Mouse (Mus musculus): ENCODE measurements around the gene Igsf11.

The Igsf11 gene

GRCm38 (mm10) chr16:38892371-38892770 is at the start of gene Igsf11:
Gene Igsf11 (plus strand): TSS chr16:38892671.
- DNase-seq, result no peak

- peak; percentile 27 to 42 for DNase-seq
Measured at GRCm38 (mm10) chr16:38858120-38858749, 34.2 kb upstream of the Igsf11 start.

GRCm38 (mm10) chr16:38860548-38860947 is 31.9 kb upstream of the Igsf11 start:
- no peak for DNase-seq

- no peak for DNase-seq
Measured at GRCm38 (mm10) chr16:38864358-38864757, 28.1 kb upstream of the Igsf11 start.

GRCm38 (mm10) chr16:38873231-38873630 is 19.2 kb upstream of the Igsf11 start:
- DNase-seq, result no peak

GRCm38 (mm10) chr16:38874481-38874880 is 18.0 kb upstream of the Igsf11 start:
- no peak for DNase-seq

- DNase-seq, result peak; percentile 64 to 80
Measured at GRCm38 (mm10) chr16:38898816-38899425, 6.5 kb downstream of the Igsf11 start.

GRCm38 (mm10) chr16:38900024-38900423 is 7.6 kb downstream of the Igsf11 start:
- no peak for DNase-seq

GRCm38 (mm10) chr16:38902111-38902778 is 9.8 kb downstream of the Igsf11 start:
- peak; percentile 91 to 95 for DNase-seq

- no peak for DNase-seq
Measured at GRCm38 (mm10) chr16:38903020-38903419, 10.5 kb downstream of the Igsf11 start.

- peak in 1 of 2 experiments; percentile 26 for DNase-seq
Measured at GRCm38 (mm10) chr16:38904202-38904601, 11.7 kb downstream of the Igsf11 start.

GRCm38 (mm10) chr16:38905911-38906310 is 13.4 kb downstream of the Igsf11 start:
- no peak for DNase-seq

GRCm38 (mm10) chr16:38908304-38908703 is 15.8 kb downstream of the Igsf11 start:
- no peak for DNase-seq

GRCm38 (mm10) chr16:38909506-38909905 is 17.0 kb downstream of the Igsf11 start:
- DNase-seq, result peak; percentile 36 to 56

- no peak for DNase-seq
Measured at GRCm38 (mm10) chr16:38910088-38910487, 17.6 kb downstream of the Igsf11 start.

- no peak for DNase-seq
Measured at GRCm38 (mm10) chr16:38915451-38915850, 23.0 kb downstream of the Igsf11 start.

GRCm38 (mm10) chr16:38916053-38916786 is 23.7 kb downstream of the Igsf11 start:
- DNase-seq, result peak; percentile 29 to 53

GRCm38 (mm10) chr16:38916885-38917284 is 24.4 kb downstream of the Igsf11 start:
- DNase-seq, result no peak

GRCm38 (mm10) chr16:38918121-38918520 is 25.6 kb downstream of the Igsf11 start:
- no peak for DNase-seq

- DNase-seq, result no peak
Measured at GRCm38 (mm10) chr16:38920488-38920887, 28.0 kb downstream of the Igsf11 start.

GRCm38 (mm10) chr16:38924940-38925339 is 32.5 kb downstream of the Igsf11 start:
- DNase-seq, result no peak

- DNase-seq, result no peak
Measured at GRCm38 (mm10) chr16:38928760-38929159, 36.3 kb downstream of the Igsf11 start.

- no peak for DNase-seq
Measured at GRCm38 (mm10) chr16:38931519-38931918, 39.0 kb downstream of the Igsf11 start.
